In the genomic region with DNA sequence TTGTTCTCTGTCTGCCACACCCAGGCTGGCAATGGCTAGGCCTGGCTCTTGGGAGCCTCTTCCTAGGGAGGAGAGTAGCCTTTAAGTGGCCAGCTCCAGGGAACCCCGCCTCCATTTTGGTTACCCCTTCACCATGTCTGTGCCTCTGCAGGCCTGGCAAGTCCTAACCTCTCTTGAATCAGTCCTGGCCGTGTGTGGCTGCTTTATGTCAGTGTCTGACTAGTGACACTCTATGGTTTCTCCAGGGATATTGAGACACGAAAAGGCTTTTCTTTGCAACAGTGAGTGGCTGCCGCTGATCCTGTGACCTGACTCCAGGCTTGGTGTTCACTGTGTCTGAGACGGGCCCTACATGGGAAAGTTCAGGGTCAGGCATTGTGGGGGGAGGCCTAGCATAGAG, we compare ENCODE assay signal across 14 mouse cellular contexts. TPM values are rescaled to one million over a fixed set of nuclear protein-coding genes. Genes with fewer than 3 reads are reported as not detected.
DNase-seq lines count a peak whose midpoint lies in the region; ATAC-seq and TF ChIP-seq lines count a peak whose summit lies in the region.
"Had no signal": no experiment of that assay in that cellular context is flagged by ENCODE, and none has a peak within 500 bp of the region (broad histone marks: within the 10 kb centered on the region; RNA-seq: fewer than 3 reads in every experiment).

No protein-coding gene starts in this region.

- peaks cover 11% of the 10 kb centered on the region for H3K27me3 ChIP-seq in midbrain, embryonic 10.5 days (ENCODE audit: low read depth, poor library complexity, severe bottlenecking)
- H3K27me3 ChIP-seq in midbrain, embryonic 13.5 days = peaks cover 14% of the 10 kb centered on the region
- no peaks in the 10 kb centered on the region for H3K27me3 ChIP-seq in intestine, embryonic 16.5 days (replicated peaks; ENCODE audit: control insufficient read depth, insufficient read depth, low read length)
- H3K27me3 ChIP-seq in stomach, postnatal 0 days (ENCODE audit: control insufficient read depth, insufficient read depth, low read length) = no peaks in the 10 kb centered on the region

- ATAC-seq in midbrain, embryonic 13.5 days = no peak
- ATAC-seq in intestine, embryonic 16.5 days = no peak
- no peak for ATAC-seq in stomach, postnatal 0 days (ENCODE audit: low FRiP score, low TSS enrichment)

- H3K4me3 ChIP-seq in gastrocnemius, adult 2 months = no peak overlapping the region
- H3K4me3 ChIP-seq in midbrain, embryonic 10.5 days = no peak overlapping the region
- H3K4me3 ChIP-seq in midbrain, embryonic 13.5 days (replicated peaks) = no peak overlapping the region
- no peak overlapping the region for H3K4me3 ChIP-seq in intestine, embryonic 16.5 days (ENCODE audit: low read length)
- H3K4me3 ChIP-seq in stomach, postnatal 0 days (ENCODE audit: low read depth, low read length) = no peak overlapping the region
- H3K4me3 ChIP-seq: forebrain, embryonic 12.5 days; hindbrain, embryonic 12.5 days; layer of hippocampus, adult 2 months had no signal

- 78% methylated on average over 5 of the region's 5 CpGs for WGBS in midbrain, embryonic 10.5 days
- WGBS in midbrain, embryonic 13.5 days = 73% methylated on average over 5 of the region's 5 CpGs
- 57% methylated on average over 5 of the region's 5 CpGs for WGBS in intestine, embryonic 16.5 days
- 60% methylated on average over 5 of the region's 5 CpGs for WGBS in stomach, postnatal 0 days

- H3K27ac ChIP-seq in gastrocnemius, adult 2 months = peak overlapping the region; percentile 63
- 0 out of 2 replicates have a peak overlapping the region, but pooled peaks have one; percentile 13 for H3K27ac ChIP-seq in midbrain, embryonic 10.5 days (replicated peaks)
- no peak overlapping the region for H3K27ac ChIP-seq in midbrain, embryonic 13.5 days
- H3K27ac ChIP-seq in intestine, embryonic 16.5 days (ENCODE audit: low read length) = peak overlapping the region; percentile 37; the same call in 1 of the 2 replicates
- H3K27ac ChIP-seq in stomach, postnatal 0 days (replicated peaks) = peak overlapping the region; percentile 75
- H3K27ac ChIP-seq: forebrain, embryonic 12.5 days; hindbrain, embryonic 12.5 days; layer of hippocampus, adult 2 months had no signal

- no peak for DNase-seq in gastrocnemius, adult 2 months
- no peak for DNase-seq in gastrocnemius, postnatal 4 days (ENCODE audit: low spot score in 2 of 2)
- no peak for DNase-seq in midbrain, embryonic 10.5 days (ENCODE audit: low spot score)
- DNase-seq in stomach, postnatal 0 days (ENCODE audit: low spot score) = peak; percentile 29
- DNase-seq in adrenal gland, postnatal 4 days (ENCODE audit: low spot score in 2 of 2) = no peak
- no peak for DNase-seq in gastrocnemius, adult 8-10 months (ENCODE audit: low spot score in 2 of 2)
- DNase-seq: cerebellum, postnatal 14 days; kidney, adult 8-10 months had no signal

- H3K9me3 ChIP-seq in midbrain, embryonic 10.5 days (replicated peaks) = no peaks in the 10 kb centered on the region
- H3K9me3 ChIP-seq in midbrain, embryonic 13.5 days = no peaks in the 10 kb centered on the region
- no peaks in the 10 kb centered on the region for H3K9me3 ChIP-seq in intestine, embryonic 16.5 days (ENCODE audit: control insufficient read depth, low read length)
- no peaks in the 10 kb centered on the region for H3K9me3 ChIP-seq in stomach, postnatal 0 days (ENCODE audit: control insufficient read depth, low read length)
- H3K9me3 ChIP-seq: forebrain, embryonic 12.5 days; hindbrain, embryonic 12.5 days had no signal

- H3K9ac ChIP-seq in midbrain, embryonic 13.5 days (replicated peaks) = no peak overlapping the region
- H3K9ac ChIP-seq in intestine, embryonic 16.5 days (ENCODE audit: low read depth, low read length) = peak overlapping the region; percentile 44
- H3K9ac ChIP-seq in stomach, postnatal 0 days (ENCODE audit: low read length) = 0 out of 2 replicates have a peak overlapping the region, but pooled peaks have one; percentile 27
- H3K9ac ChIP-seq: forebrain, embryonic 12.5 days; hindbrain, embryonic 12.5 days; lung, embryonic 14.5 days had no signal

- TF ChIP-seq EP300 in stomach, postnatal 0 days (optimal IDR thresholded peaks at IDR 0.05) = no peak

- no peak for TF ChIP-seq CTCF in gastrocnemius, adult 2 months (IDR thresholded peaks at IDR 0.05)
- TF ChIP-seq CTCF in stomach, postnatal 0 days (IDR thresholded peaks at IDR 0.05; ENCODE audit: low read depth) = no peak

- intact Hi-C loops in gastrocnemius, adult 2 months (cut with DNase I) = no loop called here

- peaks cover 21% of the 10 kb centered on the region for H3K4me1 ChIP-seq in midbrain, embryonic 10.5 days
- H3K4me1 ChIP-seq in midbrain, embryonic 13.5 days (replicated peaks) = no peaks in the 10 kb centered on the region
- peaks cover 47% of the 10 kb centered on the region for H3K4me1 ChIP-seq in intestine, embryonic 16.5 days (ENCODE audit: control insufficient read depth, insufficient read depth, low read length)
- H3K4me1 ChIP-seq in stomach, postnatal 0 days (replicated peaks; ENCODE audit: control insufficient read depth, insufficient read depth) = peaks cover 6% of the 10 kb centered on the region; the same call in 1 of the 2 replicates

- no peak overlapping the region for H3K4me2 ChIP-seq in midbrain, embryonic 13.5 days (replicated peaks)
- H3K4me2 ChIP-seq in intestine, embryonic 16.5 days (ENCODE audit: low read depth, low read length) = no peak overlapping the region
- 0 out of 2 replicates have a peak overlapping the region, but pooled peaks have one; percentile 5 for H3K4me2 ChIP-seq in stomach, postnatal 0 days (replicated peaks; ENCODE audit: low read depth)
- H3K4me2 ChIP-seq: forebrain, embryonic 12.5 days; hindbrain, embryonic 12.5 days had no signal

- H3K36me3 ChIP-seq in midbrain, embryonic 10.5 days = no peaks in the 10 kb centered on the region
- H3K36me3 ChIP-seq in midbrain, embryonic 13.5 days = no peaks in the 10 kb centered on the region
- H3K36me3 ChIP-seq in intestine, embryonic 16.5 days (ENCODE audit: control insufficient read depth, insufficient read depth, low read length) = no peaks in the 10 kb centered on the region
- H3K36me3 ChIP-seq in stomach, postnatal 0 days (ENCODE audit: control insufficient read depth, insufficient read depth, low read length) = no peaks in the 10 kb centered on the region
- H3K36me3 ChIP-seq: forebrain, embryonic 12.5 days; hindbrain, embryonic 12.5 days had no signal

RNA-seq across cellular contexts. Expression of a gene that starts 6.3 kb away (rescaled TPM):
- 1 to 10 TPM; 1.9 to 2.1 TPM for total RNA-seq in gastrocnemius, adult 2 months (2021)
- 1 to 10 TPM; 8.7 to 9.1 TPM for total RNA-seq in gastrocnemius, postnatal 4 days (2021)
- 1.0 and 1.3 TPM in 2 replicates for polyA plus RNA-seq in midbrain, embryonic 10.5 days (2016; fragmentation: Nextera tagmentation; extraction: Ambion mirVana)
- polyA plus RNA-seq in midbrain, embryonic 13.5 days (2015; fragmentation: Nextera tagmentation; extraction: Ambion mirVana) = 0.68 and 1.3 TPM in 2 replicates
- polyA plus RNA-seq in intestine, embryonic 16.5 days (2015; fragmentation: Nextera tagmentation; extraction: Ambion mirVana) = 12.1 and 16.5 TPM in 2 replicates
- polyA plus RNA-seq in stomach, postnatal 0 days (2015; fragmentation: Nextera tagmentation; extraction: Ambion mirVana) = 5.9 and 6.6 TPM in 2 replicates
- 10 to 100 TPM; 13.6 to 19.4 TPM for total RNA-seq in adrenal gland, postnatal 4 days (2021)
- total RNA-seq in gastrocnemius, adult 8-10 months (2022) = 1 to 10 TPM; 1.4 to 2.8 (median 2.0) TPM

RNA-seq across cellular contexts. Expression of a gene that starts 22.0 kb away (rescaled TPM):
- 10 to 100 TPM; 15.5 to 20.1 TPM for total RNA-seq in gastrocnemius, adult 2 months (2021)
- 10 to 100 TPM; 30.2 to 35.2 TPM for total RNA-seq in gastrocnemius, postnatal 4 days (2021)
- 2.8 and 3.4 TPM in 2 replicates for polyA plus RNA-seq in midbrain, embryonic 10.5 days (2016; fragmentation: Nextera tagmentation; extraction: Ambion mirVana)
- 2.4 and 3.1 TPM in 2 replicates for polyA plus RNA-seq in midbrain, embryonic 13.5 days (2015; fragmentation: Nextera tagmentation; extraction: Ambion mirVana)
- polyA plus RNA-seq in intestine, embryonic 16.5 days (2015; fragmentation: Nextera tagmentation; extraction: Ambion mirVana) = 8.5 and 10.3 TPM in 2 replicates
- 3.5 and 3.6 TPM in 2 replicates for polyA plus RNA-seq in stomach, postnatal 0 days (2015; fragmentation: Nextera tagmentation; extraction: Ambion mirVana)
- 10 to 100 TPM; 43.8 to 46.4 TPM for total RNA-seq in adrenal gland, postnatal 4 days (2021)
- total RNA-seq in gastrocnemius, adult 8-10 months (2022) = 10 to 100 TPM; 18.8 to 22.3 (median 21.4) TPM
